Mouse (Mus musculus) leukemia stem cell, adult 10-12 weeks (primary cell): Measurements from ENCODE around the gene Fbxo31. TPM values are rescaled to one million over a fixed set of nuclear protein-coding genes. Genes with fewer than 3 reads are reported as not detected.

Source experiments
- polyA plus RNA-seq: library from polyadenylated mRNA; stranded (reverse); fragments of >175 nt; gene quantifications from 2 replicates; pipeline ENCODE4 v1.2.3, GENCODE M21; 2012; ENCODE audit warnings: low replicate concordance

The Fbxo31 gene
- polyA plus RNA-seq = 35.5 and 80.0 TPM in 2 replicates

DNA sequence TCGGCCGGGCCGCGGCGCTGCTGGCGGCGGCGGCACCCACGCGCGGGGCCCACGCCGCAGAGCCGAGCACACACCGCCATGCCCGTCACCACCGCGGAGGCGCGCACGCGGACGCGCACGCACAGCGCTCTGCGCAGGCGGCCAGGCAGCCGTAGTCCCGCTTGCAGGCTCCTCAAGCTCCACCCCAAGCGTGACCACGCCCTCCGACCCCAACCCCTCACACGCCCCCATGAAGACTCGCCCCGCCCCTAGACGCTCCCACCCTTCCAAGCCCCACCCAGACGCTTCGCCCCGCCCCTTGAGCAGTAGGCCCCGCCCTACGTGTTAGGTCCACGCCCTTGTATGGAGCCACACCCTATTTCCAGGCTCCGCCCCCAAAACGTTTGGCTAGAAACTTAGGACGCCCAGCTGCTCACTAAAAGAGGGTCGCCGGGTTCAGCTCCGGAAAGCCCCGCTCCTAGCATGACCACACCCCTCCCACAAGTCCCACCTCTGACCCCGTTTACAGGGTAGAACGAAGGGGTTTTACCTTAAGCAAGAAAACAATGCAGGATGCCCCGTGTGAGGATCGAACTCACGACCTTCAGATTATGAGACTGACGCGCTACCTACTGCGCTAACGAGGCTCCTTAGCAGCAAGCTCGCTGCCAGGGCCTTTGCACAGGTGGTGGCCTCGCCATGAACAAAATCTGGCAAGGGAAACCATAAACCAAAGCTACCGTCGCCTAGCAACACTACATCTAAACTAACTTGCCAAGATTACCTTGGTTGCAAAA, at the start of gene Fbxo31:
Gene Fbxo31, minus strand, starts transcription at position 131 of the 776 bp plus-strand sequence.

DNA sequence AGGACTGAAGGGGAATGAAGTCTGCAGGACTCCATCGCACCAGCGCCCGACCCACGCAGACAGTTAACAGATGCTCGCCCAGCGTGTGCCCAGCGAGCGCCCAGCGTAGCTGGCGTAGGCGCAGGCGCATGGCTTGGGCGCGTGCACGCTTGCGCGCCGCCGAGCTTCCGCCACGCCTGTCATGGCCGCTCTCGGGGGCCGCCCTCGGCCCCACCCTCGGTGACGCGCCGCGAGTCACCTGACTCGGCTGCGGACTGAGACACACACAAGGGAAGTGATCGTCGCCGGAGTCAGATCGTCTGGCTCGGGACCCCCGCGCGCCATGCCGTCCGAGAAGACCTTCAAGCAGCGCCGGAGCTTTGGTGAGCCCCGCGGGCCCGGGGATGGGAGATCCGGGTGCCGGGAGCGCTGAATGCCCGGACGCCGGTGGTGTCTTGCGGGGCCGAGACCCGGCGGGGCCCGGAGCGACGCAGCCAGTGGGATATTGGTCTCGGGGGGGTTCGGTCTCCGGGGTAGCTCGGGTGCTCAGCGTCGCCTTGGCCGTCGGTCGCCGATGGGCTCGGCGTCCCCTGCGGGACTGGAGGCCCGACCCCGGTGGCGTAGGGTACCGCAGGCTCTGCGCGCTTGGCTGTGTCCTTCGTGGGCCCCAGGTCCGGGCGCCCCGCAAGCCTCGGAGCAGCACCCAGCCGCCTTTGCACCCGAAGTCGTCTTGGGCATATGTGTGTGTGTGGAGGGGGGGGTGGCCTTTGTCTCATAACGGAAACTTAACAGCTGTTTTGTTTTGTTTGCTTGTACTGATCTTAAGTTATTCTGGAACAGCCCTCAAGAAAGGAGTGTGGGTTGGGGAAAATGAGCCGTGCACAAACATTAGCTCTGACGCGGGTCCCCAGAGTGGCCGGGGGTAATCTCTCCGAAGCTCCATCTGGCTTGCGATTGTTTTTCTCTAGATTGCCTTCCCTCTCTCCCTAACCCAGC, 11.9 kb upstream of the Fbxo31 start, which contains the start of gene Map1lc3b:
Gene Map1lc3b, plus strand, starts transcription at position 159 of the 975 bp plus-strand sequence.

DNA sequence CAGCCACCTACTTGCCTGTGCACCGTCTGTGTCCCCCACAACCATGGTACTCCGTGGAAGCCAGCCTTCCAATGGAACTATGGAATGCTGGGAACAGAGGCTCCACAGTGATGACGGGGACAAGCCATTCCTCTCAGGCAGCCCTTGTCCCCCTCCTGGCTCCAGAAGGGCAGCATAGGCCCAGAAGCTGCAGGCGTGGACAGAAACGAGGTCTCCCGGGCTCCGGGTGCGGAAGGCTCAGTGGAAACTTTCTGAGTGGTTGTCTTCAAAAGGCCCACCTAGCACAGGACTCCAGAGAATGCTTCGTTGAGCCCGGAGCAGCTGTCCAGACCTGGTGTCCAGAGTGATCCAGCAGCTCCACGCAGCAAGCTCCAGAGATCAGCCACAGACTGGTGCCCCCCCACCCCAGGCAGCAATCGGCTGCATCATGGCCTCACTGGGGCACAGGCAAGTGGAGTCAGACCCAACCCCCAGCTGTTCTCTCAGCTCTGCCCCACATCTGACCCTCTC, 34.3 kb downstream of the Fbxo31 start, which contains the start of gene 1700018B08Rik:
Gene 1700018B08Rik, minus strand, starts transcription at position 45 of the 510 bp plus-strand sequence.

Other genes starting within 250 kb of the Fbxo31 start
- gene 1700018B08Rik, start 34.5 kb downstream of the Fbxo31 start, polyA plus RNA-seq = not detected in 2 replicates
- 13.5 and 51.1 TPM in 2 replicates for gene Map1lc3b, start 11.6 kb upstream of the Fbxo31 start, polyA plus RNA-seq
- gene Zcchc14, start 74.1 kb upstream of the Fbxo31 start, polyA plus RNA-seq = 0.78 and 1.0 TPM in 2 replicates
- gene Jph3, start 150.8 kb upstream of the Fbxo31 start, polyA plus RNA-seq = not detected in 2 replicates